Mouse (Mus musculus) ES-CJ7 (cell line): ENCODE results near the gene Rbms1.

Experiments used
- DNase-seq: peaks from one replicate; pipeline ENCODE4 v3.0.0; 2011; ENCODE audit warnings: low read depth, low spot score

The Rbms1 gene

GRCm38 (mm10) chr2:60712891-60713290 lies 250.1 kb downstream of the Rbms1 start:
- no peak for DNase-seq

GRCm38 (mm10) chr2:60712483-60712882 lies 250.5 kb downstream of the Rbms1 start:
- DNase-seq, result no peak

- DNase-seq, result no peak
These were observed 251.7 kb downstream of the Rbms1 start for GRCm38 (mm10) chr2:60711098-60711880.

GRCm38 (mm10) chr2:60710317-60710716 lies 252.7 kb downstream of the Rbms1 start:
- no peak for DNase-seq

- DNase-seq, result no peak
These were observed 254.3 kb downstream of the Rbms1 start for GRCm38 (mm10) chr2:60708671-60709070.

GRCm38 (mm10) chr2:60706866-60707265 lies 256.1 kb downstream of the Rbms1 start:
- no peak for DNase-seq

GRCm38 (mm10) chr2:60705426-60705825 lies 257.6 kb downstream of the Rbms1 start:
- DNase-seq, result no peak

- no peak for DNase-seq
These were observed 259.7 kb downstream of the Rbms1 start for GRCm38 (mm10) chr2:60703315-60703714.

GRCm38 (mm10) chr2:60700956-60701355 lies 262.0 kb downstream of the Rbms1 start:
- DNase-seq, result no peak
